Mouse (Mus musculus) spleen, adult 2 months (tissue): Measurements from ENCODE around the gene Ccser1.

ENCODE experiments used
- CTCF ChIP-seq: fragments of 200-500 bp; IDR thresholded peaks from 2 replicates; pipeline ENCODE4 v1.5.1; 2011; ENCODE audit warnings: mild to moderate bottlenecking, inconsistent platforms; ENCODE audit not compliant: insufficient read depth, insufficient read length, insufficient replicate concordance; ENCODE audit errors: extremely low read depth
- POLR2A ChIP-seq: fragments of 200-500 bp; IDR thresholded peaks from 2 replicates; pipeline ENCODE4 v1.6.1; 2011; ENCODE audit warnings: low read depth, low read length, inconsistent platforms

DNA sequence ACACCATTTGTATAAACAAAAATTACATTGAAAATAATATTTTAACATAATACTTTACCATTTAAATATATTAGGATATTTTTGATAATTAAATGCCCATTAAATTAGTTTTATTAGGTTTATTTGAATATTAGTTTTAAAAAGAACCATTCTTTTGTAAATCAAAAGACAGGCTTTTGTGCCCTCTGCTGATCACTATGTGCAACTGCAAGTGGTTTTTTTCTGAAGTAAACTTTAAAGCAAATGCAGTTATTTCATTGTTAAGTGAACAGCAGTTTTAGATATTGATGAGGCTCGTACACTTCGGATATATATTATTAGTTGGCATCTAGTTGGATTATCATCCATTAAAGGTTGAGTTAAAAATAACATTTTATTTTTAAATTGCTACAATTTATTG lies 121.5 kb downstream of the Ccser1 start:
- TF ChIP-seq CTCF, result no peak
- TF ChIP-seq POLR2A, result no peak
